Mouse (Mus musculus) hindbrain, embryonic 12.5 days (tissue): ENCODE measurements around the gene Ildr2. TPM values are rescaled to one million over a fixed set of nuclear protein-coding genes. Genes with fewer than 3 reads are reported as not detected.

Experiments used
- ATAC-seq: fragments of 200-750 bp; cut with Nextera tagmentation; 2 replicates; pipeline ENCODE4 v1.8.0; 2017; ENCODE audit warnings: moderate TSS enrichment; ENCODE audit not compliant: low FRiP score
- H3K27ac ChIP-seq: fragments of 300-500 bp; sonication (generic); 2 replicates; pipeline ENCODE4 v1.5.1; 2016; ENCODE audit warnings: mild to moderate bottlenecking
- H3K27me3 ChIP-seq: fragments of 300-500 bp; sonication (generic); 2 replicates; pipeline ENCODE4 v1.6.1; 2016; ENCODE audit warnings: mild to moderate bottlenecking
- H3K36me3 ChIP-seq: fragments of 300-500 bp; sonication (generic); 2 replicates; pipeline ENCODE4 v1.6.1; 2016; ENCODE audit warnings: mild to moderate bottlenecking
- H3K4me1 ChIP-seq: fragments of 300-500 bp; sonication (generic); 2 replicates; pipeline ENCODE4 v1.6.1; 2016
- H3K4me2 ChIP-seq: fragments of 300-500 bp; sonication (generic); replicated peaks from 2 replicates; pipeline ENCODE4 v1.6.1; 2016; ENCODE audit warnings: mild to moderate bottlenecking
- H3K4me3 ChIP-seq: fragments of 300-500 bp; sonication (generic); 2 replicates; pipeline ENCODE4 v1.5.1; 2016; ENCODE audit warnings: mild to moderate bottlenecking
- H3K9ac ChIP-seq: fragments of 300-500 bp; sonication (generic); 2 replicates; pipeline ENCODE4 v1.6.1; 2016; ENCODE audit warnings: mild to moderate bottlenecking, moderate library complexity
- H3K9me3 ChIP-seq: fragments of 300-500 bp; sonication (generic); replicated peaks from 2 replicates; pipeline ENCODE4 v1.6.1; 2016; ENCODE audit warnings: mild to moderate bottlenecking
- WGBS: fragments of 180-500 bp; shearing (Covaris S2); methylation state at CpG from one replicate; pipeline ENCODE4 v1.1.7; 2016; 5-methylcytosine and 5-hydroxymethylcytosine counted together
- polyA plus RNA-seq: library from polyadenylated mRNA; unstranded; fragments of >200 nt; fragmentation: Nextera tagmentation; extraction: Ambion mirVana; gene quantifications from 2 replicates; pipeline ENCODE4 v1.2.1, GENCODE M21; 2016

The Ildr2 gene
- polyA plus RNA-seq, 1 experiment from 2014 or later = 6.5 TPM

DNA sequence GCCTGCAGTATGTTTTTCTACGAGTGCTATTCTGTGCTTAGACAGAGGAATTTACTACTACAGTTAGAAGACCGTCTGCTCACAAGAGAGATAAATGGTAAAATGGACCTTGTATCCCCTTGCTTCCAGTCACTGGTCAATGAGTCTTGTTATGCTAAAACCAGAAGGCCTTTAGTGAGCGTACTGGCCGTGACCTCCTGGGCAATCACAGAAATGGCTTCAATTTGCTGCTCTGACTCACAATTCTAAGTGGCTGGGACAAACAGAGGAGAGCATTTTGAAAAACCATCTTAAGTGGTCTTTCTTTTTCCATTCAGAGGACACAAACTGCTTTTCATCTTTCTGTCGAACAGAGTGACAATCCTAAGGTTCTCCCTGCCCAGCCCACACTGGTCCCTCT lies 57.2 kb downstream of the Ildr2 start:
- ATAC-seq = no peak
- Histone ChIP-seq H3K27me3 (peaks cover 18% of the 10 kb centered on the region), H3K9ac (no peak overlapping the region), H3K4me2 (no peak overlapping the region), H3K27ac (no peak overlapping the region), H3K4me3 (no peak overlapping the region), H3K4me1 (peaks cover 9% of the 10 kb centered on the region), H3K36me3 (no peaks in the 10 kb centered on the region), H3K9me3 (no peaks in the 10 kb centered on the region)
- WGBS = 63% methylated on average over 5 of the region's 5 CpGs

- peaks cover 7% of the 10 kb centered on the region for H3K4me1 ChIP-seq
Observed at GRCm38 (mm10) chr1:166313637-166314036, 59.7 kb downstream of the Ildr2 start.

GRCm38 (mm10) chr1:166315706-166316105 lies 61.8 kb downstream of the Ildr2 start:
- no peak overlapping the region for H3K27ac ChIP-seq
- no peak for ATAC-seq
- 86% methylated on average over 4 of the region's 4 CpGs for WGBS
- no peaks in the 10 kb centered on the region for H3K9me3 ChIP-seq
- no peak overlapping the region for H3K9ac ChIP-seq
- H3K4me1 ChIP-seq = no peaks in the 10 kb centered on the region
- no peaks in the 10 kb centered on the region for H3K27me3 ChIP-seq
- H3K4me3 ChIP-seq = no peak overlapping the region
- no peaks in the 10 kb centered on the region for H3K36me3 ChIP-seq
- H3K4me2 ChIP-seq = no peak overlapping the region

More at GRCm38 (mm10) chr1:166313637-166314036, 59.7 kb downstream of the Ildr2 start:
- Histone ChIP-seq H3K9ac (no peak overlapping the region), H3K4me2 (no peak overlapping the region), H3K36me3 (no peaks in the 10 kb centered on the region), H3K27me3 (0 out of 2 replicates have a peak, but pooled peaks cover 3% of the 10 kb centered on the region), H3K27ac (no peak overlapping the region), H3K9me3 (no peaks in the 10 kb centered on the region), H3K4me3 (no peak overlapping the region)
- 60% methylated on average over 1 of the region's 1 CpGs for WGBS
- ATAC-seq = no peak

DNA sequence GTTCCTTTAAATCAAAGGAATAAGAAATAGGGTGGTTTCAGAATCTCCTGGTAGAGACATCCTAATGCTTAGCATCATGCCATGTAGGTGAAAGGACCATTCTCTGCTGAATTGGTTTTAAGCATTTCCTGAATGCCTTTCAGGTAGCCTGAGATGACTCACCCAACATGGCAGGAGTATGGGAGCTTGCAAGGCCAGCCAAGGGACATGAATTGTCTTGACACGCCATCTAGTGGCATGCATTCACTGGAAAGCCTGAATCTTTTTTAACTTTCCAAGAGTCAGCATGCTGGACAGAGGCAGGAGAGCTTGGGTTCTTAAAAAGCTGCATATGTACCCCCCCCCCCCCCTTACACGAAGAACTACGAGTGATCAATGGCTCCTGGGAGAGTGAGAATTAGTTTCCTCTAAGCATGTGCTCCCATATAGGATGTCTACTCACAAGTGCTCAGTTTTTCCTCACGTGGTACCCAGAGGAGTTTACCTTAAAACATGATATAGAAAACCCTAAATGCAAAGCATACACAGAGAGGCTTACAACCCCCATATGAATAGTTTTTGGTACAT lies 65.3 kb downstream of the Ildr2 start:
- ATAC-seq = 0 out of 2 replicates have a peak, but pooled peaks have one; percentile 32
- Histone ChIP-seq H3K4me3 (no peak overlapping the region), H3K36me3 (no peaks in the 10 kb centered on the region), H3K9ac (no peak overlapping the region), H3K4me2 (no peak overlapping the region), H3K9me3 (no peaks in the 10 kb centered on the region), H3K27ac (no peak overlapping the region), H3K4me1 (no peaks in the 10 kb centered on the region), H3K27me3 (no peaks in the 10 kb centered on the region)
- WGBS = 17% methylated on average over 4 of the region's 4 CpGs

DNA sequence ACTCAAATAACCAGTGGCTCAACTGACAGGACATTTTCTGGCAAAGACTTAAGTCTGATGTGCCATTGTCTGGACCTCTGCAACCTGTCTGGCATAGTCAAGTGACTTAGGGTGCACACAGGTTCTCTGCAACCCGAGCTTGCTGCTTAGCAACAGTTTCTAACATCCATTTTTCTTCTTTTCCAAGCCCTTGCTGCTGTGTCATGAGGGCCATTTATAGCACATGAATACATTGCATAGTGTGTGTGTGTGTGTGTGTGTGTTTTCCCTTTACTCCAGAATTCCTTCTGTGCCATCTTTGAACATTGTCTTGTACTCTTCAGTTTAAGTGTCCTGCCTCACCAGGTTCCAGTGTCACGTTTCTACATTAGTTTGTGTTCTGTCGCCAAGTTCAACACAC lies 72.5 kb downstream of the Ildr2 start:
- Histone ChIP-seq H3K9ac (no peak overlapping the region), H3K4me1 (no peaks in the 10 kb centered on the region), H3K27ac (no peak overlapping the region), H3K4me2 (no peak overlapping the region), H3K9me3 (no peaks in the 10 kb centered on the region), H3K27me3 (no peaks in the 10 kb centered on the region), H3K4me3 (no peak overlapping the region), H3K36me3 (no peaks in the 10 kb centered on the region)
- 73% methylated on average over 3 of the region's 3 CpGs for WGBS
- ATAC-seq = no peak

GRCm38 (mm10) chr1:166330752-166331151 lies 76.8 kb downstream of the Ildr2 start:
- Histone ChIP-seq H3K9ac (no peak overlapping the region), H3K9me3 (no peaks in the 10 kb centered on the region), H3K27ac (no peak overlapping the region), H3K4me3 (no peak overlapping the region), H3K4me1 (no peaks in the 10 kb centered on the region), H3K4me2 (no peak overlapping the region), H3K27me3 (no peaks in the 10 kb centered on the region), H3K36me3 (no peaks in the 10 kb centered on the region)
- ATAC-seq = no peak
- WGBS = 71% methylated on average over 3 of the region's 3 CpGs

DNA sequence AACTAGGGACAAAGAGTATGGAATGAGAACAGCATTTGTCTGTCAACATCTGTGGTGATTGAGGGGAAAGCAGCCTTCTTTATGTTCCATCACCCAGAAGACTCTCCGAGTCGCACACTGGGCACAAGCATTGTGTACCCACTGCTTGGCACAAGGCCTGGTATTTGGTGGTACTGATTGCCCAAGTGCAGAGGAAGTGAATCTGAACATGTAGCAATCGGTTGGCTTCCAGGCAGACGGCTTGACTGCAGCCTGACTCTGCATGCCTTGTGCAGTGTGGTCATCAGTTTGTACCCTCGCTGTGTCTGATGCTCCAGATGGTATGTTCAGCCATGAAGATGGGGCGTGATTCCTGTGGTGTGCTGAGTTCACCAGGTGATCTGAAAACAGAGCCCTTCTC lies 85.2 kb downstream of the Ildr2 start:
- H3K36me3 ChIP-seq = no peaks in the 10 kb centered on the region
- 92% methylated on average over 6 of the region's 6 CpGs for WGBS
- H3K9ac ChIP-seq = no peak overlapping the region
- H3K9me3 ChIP-seq = no peaks in the 10 kb centered on the region
- no peak overlapping the region for H3K4me2 ChIP-seq
- no peaks in the 10 kb centered on the region for H3K27me3 ChIP-seq
- ATAC-seq = no peak
- H3K4me3 ChIP-seq = no peak overlapping the region
- H3K4me1 ChIP-seq = 0 out of 2 replicates have a peak, but pooled peaks cover under 1% of the 10 kb centered on the region
- H3K27ac ChIP-seq = no peak overlapping the region

- H3K9me3 ChIP-seq = no peaks in the 10 kb centered on the region
- no peak overlapping the region for H3K4me2 ChIP-seq
- H3K27ac ChIP-seq = no peak overlapping the region
- ATAC-seq = no peak
- 0 out of 2 replicates have a peak, but pooled peaks cover 3% of the 10 kb centered on the region for H3K27me3 ChIP-seq
- H3K4me1 ChIP-seq = peaks cover 4% of the 10 kb centered on the region; the same call in 1 of the 2 replicates
- no peak overlapping the region for H3K9ac ChIP-seq
- WGBS = 57% methylated on average over 2 of the region's 2 CpGs
- H3K4me3 ChIP-seq = no peak overlapping the region
- H3K36me3 ChIP-seq = no peaks in the 10 kb centered on the region
Observed at GRCm38 (mm10) chr1:166342060-166342459, 88.1 kb downstream of the Ildr2 start.

DNA sequence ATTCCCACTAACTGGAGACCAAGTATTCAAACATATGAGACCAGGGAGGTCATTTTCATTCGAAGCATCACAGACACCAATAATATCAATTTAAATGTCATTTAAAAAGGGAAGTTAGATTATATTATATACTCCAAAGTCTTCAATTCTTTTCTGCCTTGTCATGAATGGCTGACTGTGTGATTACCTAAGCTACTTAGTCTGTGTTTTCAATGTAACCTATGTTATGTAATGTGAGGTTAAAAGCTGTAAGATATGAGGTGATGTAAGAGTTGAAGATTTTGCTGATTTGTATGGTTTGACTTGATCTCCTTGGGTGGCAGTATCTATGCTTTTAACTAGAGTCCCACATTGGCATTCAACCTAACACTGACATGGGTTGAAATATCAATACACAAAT lies 88.6 kb downstream of the Ildr2 start:
- ATAC-seq = no peak
- H3K9me3 ChIP-seq = no peaks in the 10 kb centered on the region
- WGBS = 85% methylated on average over 1 of the region's 1 CpGs

GRCm38 (mm10) chr1:166343586-166343985 lies 89.6 kb downstream of the Ildr2 start:
- Histone ChIP-seq H3K9ac (no peak overlapping the region), H3K27me3 (0 out of 2 replicates have a peak, but pooled peaks cover 3% of the 10 kb centered on the region), H3K4me1 (peaks cover 4% of the 10 kb centered on the region; the same call in 1 of the 2 replicates), H3K36me3 (no peaks in the 10 kb centered on the region), H3K4me3 (no peak overlapping the region), H3K4me2 (no peak overlapping the region), H3K9me3 (no peaks in the 10 kb centered on the region), H3K27ac (no peak overlapping the region)
- ATAC-seq = no peak
- WGBS = 54% methylated on average over 5 of the region's 5 CpGs

More for the DNA sequence above, 88.6 kb downstream of the Ildr2 start:
- Histone ChIP-seq H3K9ac (no peak overlapping the region), H3K27ac (no peak overlapping the region), H3K4me3 (no peak overlapping the region), H3K27me3 (0 out of 2 replicates have a peak, but pooled peaks cover 3% of the 10 kb centered on the region), H3K4me1 (peaks cover 4% of the 10 kb centered on the region; the same call in 1 of the 2 replicates), H3K4me2 (no peak overlapping the region), H3K36me3 (no peaks in the 10 kb centered on the region)

DNA sequence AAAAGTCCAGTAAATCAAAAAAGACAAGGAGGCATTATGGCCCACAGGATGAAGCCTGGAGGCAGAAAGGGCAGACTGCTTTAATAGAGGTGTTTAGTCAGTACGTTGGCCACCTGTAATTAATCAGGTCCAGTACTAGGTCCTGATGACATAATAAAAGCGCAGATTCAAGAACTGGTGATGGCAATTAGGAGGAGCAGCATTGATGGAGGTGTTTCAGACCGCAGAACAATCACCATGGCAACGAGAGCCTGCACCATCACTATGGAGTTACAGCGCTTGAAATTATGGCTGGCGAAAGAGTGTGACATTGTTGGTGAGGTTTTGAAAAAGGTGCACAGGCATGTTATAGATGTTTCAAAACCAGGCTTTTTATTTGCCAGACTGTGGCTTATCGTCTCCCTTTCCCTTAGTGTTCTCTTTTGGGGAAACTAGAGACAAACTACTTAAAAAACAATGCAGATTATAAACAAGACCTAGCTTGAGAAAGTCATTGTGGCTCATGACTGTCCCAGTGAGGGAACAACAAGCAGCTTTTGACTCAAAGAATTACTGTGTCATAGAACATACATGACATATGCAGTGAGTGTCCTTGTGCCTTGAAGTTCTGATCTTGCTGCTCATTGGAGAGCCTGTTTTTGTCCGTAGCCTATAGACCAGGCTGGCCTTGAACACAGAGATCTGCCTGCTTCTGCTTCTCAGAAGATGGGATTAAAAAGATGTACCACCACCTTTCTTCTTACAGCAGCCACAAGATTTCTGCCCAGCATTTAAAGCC lies 90.5 kb downstream of the Ildr2 start:
- peak; percentile 76 for ATAC-seq
- Histone ChIP-seq H3K9ac (no peak overlapping the region), H3K36me3 (no peaks in the 10 kb centered on the region), H3K9me3 (no peaks in the 10 kb centered on the region), H3K27ac (no peak overlapping the region), H3K4me2 (no peak overlapping the region), H3K4me1 (peaks cover 4% of the 10 kb centered on the region; the same call in 1 of the 2 replicates), H3K27me3 (0 out of 2 replicates have a peak, but pooled peaks cover 3% of the 10 kb centered on the region), H3K4me3 (no peak overlapping the region)
- 47% methylated on average over 8 of the region's 8 CpGs for WGBS

GRCm38 (mm10) chr1:166345602-166346001 lies 91.7 kb downstream of the Ildr2 start:
- no peak overlapping the region for H3K27ac ChIP-seq
- no peak overlapping the region for H3K4me3 ChIP-seq
- H3K36me3 ChIP-seq = no peaks in the 10 kb centered on the region
- 90% methylated on average over 6 of the region's 6 CpGs for WGBS
- no peak overlapping the region for H3K9ac ChIP-seq
- peaks cover 4% of the 10 kb centered on the region; the same call in 1 of the 2 replicates for H3K4me1 ChIP-seq
- H3K27me3 ChIP-seq = 0 out of 2 replicates have a peak, but pooled peaks cover 3% of the 10 kb centered on the region
- no peak overlapping the region for H3K4me2 ChIP-seq
- no peaks in the 10 kb centered on the region for H3K9me3 ChIP-seq
- ATAC-seq = no peak
